Mouse (Mus musculus) limb, embryonic 11.5 days (tissue): Measurements from ENCODE around the gene Rasl12. TPM values are rescaled to one million over a fixed set of nuclear protein-coding genes. Genes with fewer than 3 reads are reported as not detected.

Experiments used
- ATAC-seq: fragments of 200-750 bp; cut with Nextera tagmentation; 2 replicates; pipeline ENCODE4 v1.8.0; 2017; ENCODE audit warnings: low read depth; ENCODE audit not compliant: insufficient number of reproducible peaks, low FRiP score, low TSS enrichment
- DNase-seq: peaks from one replicate; pipeline ENCODE4 v3.0.0-alpha.2; 2015; ENCODE audit warnings: low spot score
- H3K27ac ChIP-seq: fragments of 300-500 bp; sonication (generic); replicated peaks from 2 replicates; pipeline ENCODE4 v1.5.1; 2014; ENCODE audit warnings: low read depth, mild to moderate bottlenecking, low read length
- H3K27me3 ChIP-seq: fragments of 300-500 bp; sonication (generic); 2 replicates; pipeline ENCODE4 v1.6.1; 2014; ENCODE audit warnings: mild to moderate bottlenecking, low read length, mixed read lengths; ENCODE audit not compliant: control insufficient read depth, insufficient read depth
- H3K36me3 ChIP-seq: fragments of 300-500 bp; sonication (generic); 2 replicates; pipeline ENCODE4 v1.6.1; 2014; ENCODE audit warnings: mild to moderate bottlenecking, low read length, moderate library complexity, mixed read lengths; ENCODE audit not compliant: control insufficient read depth, insufficient read depth
- H3K4me1 ChIP-seq: fragments of 300-500 bp; sonication (generic); 2 replicates; pipeline ENCODE4 v1.6.1; 2014; ENCODE audit warnings: low read length, mixed read lengths; ENCODE audit not compliant: control insufficient read depth, insufficient read depth
- H3K4me2 ChIP-seq: fragments of 300-500 bp; sonication (generic); 2 replicates; pipeline ENCODE4 v1.6.1; 2014; ENCODE audit warnings: low read depth, mild to moderate bottlenecking, moderate library complexity; ENCODE audit not compliant: severe bottlenecking
- H3K4me3 ChIP-seq: fragments of 300-500 bp; sonication (generic); 2 replicates; pipeline ENCODE4 v1.5.1; 2014; ENCODE audit warnings: low read depth, low read length
- H3K9ac ChIP-seq: fragments of 300-500 bp; sonication (generic); 2 replicates; pipeline ENCODE4 v1.6.1; 2014; ENCODE audit warnings: mild to moderate bottlenecking, low read length
- H3K9me3 ChIP-seq: fragments of 300-500 bp; sonication (generic); 2 replicates; pipeline ENCODE4 v1.6.1; 2016; ENCODE audit warnings: low read length; ENCODE audit not compliant: control insufficient read depth
- WGBS: fragments of 180-500 bp; shearing (Covaris S2); extraction: QIAGEN DNeasy Blood & Tissue Kit; methylation state at CpG from one replicate; pipeline ENCODE4 v1.1.7; 2014; 5-methylcytosine and 5-hydroxymethylcytosine counted together
- polyA plus RNA-seq: library from polyadenylated mRNA; unstranded; fragments of >200 nt; fragmentation: Nextera tagmentation; extraction: Ambion mirVana; gene quantifications from 2 replicates; pipeline ENCODE4 v1.2.1, GENCODE M21; 2014

The Rasl12 gene
- polyA plus RNA-seq, 1 experiment from 2014 or later: 9.7 TPM

GRCm38 (mm10) chr9:65422760-65423501 is 24.6 kb downstream of the Rasl12 start, which contains the start of gene Slc51b:
TSS of gene Slc51b (minus strand) at chr9:65422955.
- Histone ChIP-seq H3K9me3 (no peaks in the 10 kb centered on the region), H3K4me1 (no peaks in the 10 kb centered on the region), H3K27me3 (no peaks in the 10 kb centered on the region), H3K9ac (no peak within 1 kb of the TSS), H3K27ac (no peak within 1 kb of the TSS), H3K4me2 (no peak within 1 kb of the TSS), H3K4me3 (no peak within 1 kb of the TSS), H3K36me3 (no peaks in the 10 kb centered on the region)
- 76% methylated on average over 11 of the region's 11 CpGs for WGBS
- no peak for DNase-seq
- no peak for ATAC-seq

GRCm38 (mm10) chr9:65424393-65424792 is 26.1 kb downstream of the Rasl12 start:
- no peak for ATAC-seq
- Histone ChIP-seq H3K36me3 (no peaks in the 10 kb centered on the region), H3K27ac (no peak overlapping the region), H3K27me3 (no peaks in the 10 kb centered on the region), H3K9me3 (no peaks in the 10 kb centered on the region), H3K4me1 (no peaks in the 10 kb centered on the region), H3K4me3 (no peak overlapping the region), H3K9ac (no peak overlapping the region), H3K4me2 (no peak overlapping the region)
- no peak for DNase-seq
- WGBS: 12% methylated on average over 3 of the region's 3 CpGs

- no peak overlapping the region for H3K4me3 ChIP-seq
- H3K27me3 ChIP-seq: no peaks in the 10 kb centered on the region
- no peaks in the 10 kb centered on the region for H3K4me1 ChIP-seq
- no peak overlapping the region for H3K27ac ChIP-seq
- no peak for DNase-seq
- no peak for ATAC-seq
- no peaks in the 10 kb centered on the region for H3K9me3 ChIP-seq
- WGBS: 77% methylated on average over 2 of the region's 2 CpGs
- no peak overlapping the region for H3K4me2 ChIP-seq
- H3K36me3 ChIP-seq: no peaks in the 10 kb centered on the region
- H3K9ac ChIP-seq: no peak overlapping the region
Measured at GRCm38 (mm10) chr9:65427511-65427910, 29.2 kb downstream of the Rasl12 start.

- Histone ChIP-seq H3K27ac (no peak overlapping the region), H3K27me3 (no peaks in the 10 kb centered on the region), H3K9me3 (no peaks in the 10 kb centered on the region), H3K9ac (no peak overlapping the region), H3K4me3 (no peak overlapping the region), H3K4me1 (no peaks in the 10 kb centered on the region), H3K36me3 (no peaks in the 10 kb centered on the region), H3K4me2 (no peak overlapping the region)
- DNase-seq (no peak), ATAC-seq (no peak)
- 93% methylated on average over 5 of the region's 5 CpGs for WGBS
Measured at GRCm38 (mm10) chr9:65428003-65428402, 29.7 kb downstream of the Rasl12 start.

GRCm38 (mm10) chr9:65430401-65430800 is 32.1 kb downstream of the Rasl12 start:
- no peak overlapping the region for H3K4me2 ChIP-seq
- DNase-seq: no peak
- H3K27me3 ChIP-seq: no peaks in the 10 kb centered on the region
- no peaks in the 10 kb centered on the region for H3K9me3 ChIP-seq
- no peak overlapping the region for H3K9ac ChIP-seq
- H3K36me3 ChIP-seq: no peaks in the 10 kb centered on the region
- no peaks in the 10 kb centered on the region for H3K4me1 ChIP-seq
- no peak overlapping the region for H3K4me3 ChIP-seq
- ATAC-seq: no peak
- no peak overlapping the region for H3K27ac ChIP-seq

GRCm38 (mm10) chr9:65430921-65431320 is 32.6 kb downstream of the Rasl12 start:
- DNase-seq (no peak), ATAC-seq (no peak)
- 88% methylated on average over 5 of the region's 5 CpGs for WGBS
- Histone ChIP-seq H3K27me3 (no peaks in the 10 kb centered on the region), H3K36me3 (no peaks in the 10 kb centered on the region), H3K9ac (no peak overlapping the region), H3K4me2 (no peak overlapping the region), H3K27ac (no peak overlapping the region), H3K4me1 (no peaks in the 10 kb centered on the region), H3K4me3 (no peak overlapping the region), H3K9me3 (no peaks in the 10 kb centered on the region)

GRCm38 (mm10) chr9:65432236-65432635 is 33.9 kb downstream of the Rasl12 start:
- Histone ChIP-seq H3K9ac (no peak overlapping the region), H3K4me3 (no peak overlapping the region), H3K27ac (no peak overlapping the region), H3K27me3 (no peaks in the 10 kb centered on the region), H3K9me3 (no peaks in the 10 kb centered on the region), H3K4me1 (0 out of 2 replicates have a peak, but pooled peaks cover 2% of the 10 kb centered on the region), H3K36me3 (no peaks in the 10 kb centered on the region), H3K4me2 (no peak overlapping the region)
- WGBS: under 1% methylated on average over 3 of the region's 3 CpGs
- ATAC-seq (no peak), DNase-seq (peak; percentile 88)

GRCm38 (mm10) chr9:65434140-65434539 is 35.8 kb downstream of the Rasl12 start:
- H3K4me2 ChIP-seq: no peak overlapping the region
- 0 out of 2 replicates have a peak, but pooled peaks cover 2% of the 10 kb centered on the region for H3K4me1 ChIP-seq
- ATAC-seq (no peak), DNase-seq (peak; percentile 66)
- H3K27me3 ChIP-seq: no peaks in the 10 kb centered on the region
- no peak overlapping the region for H3K27ac ChIP-seq
- no peak overlapping the region for H3K4me3 ChIP-seq
- H3K36me3 ChIP-seq: 0 out of 2 replicates have a peak, but pooled peaks cover 4% of the 10 kb centered on the region
- no peak overlapping the region for H3K9ac ChIP-seq
- WGBS: 61% methylated on average over 5 of the region's 5 CpGs
- H3K9me3 ChIP-seq: no peaks in the 10 kb centered on the region
